Mouse (Mus musculus): ENCODE data around the gene Zfhx2. TPM values are rescaled to one million over a fixed set of nuclear protein-coding genes. Genes with fewer than 3 reads are reported as not detected.

The Zfhx2 gene
- total RNA-seq, 1 experiment = 9.4 TPM

DNA sequence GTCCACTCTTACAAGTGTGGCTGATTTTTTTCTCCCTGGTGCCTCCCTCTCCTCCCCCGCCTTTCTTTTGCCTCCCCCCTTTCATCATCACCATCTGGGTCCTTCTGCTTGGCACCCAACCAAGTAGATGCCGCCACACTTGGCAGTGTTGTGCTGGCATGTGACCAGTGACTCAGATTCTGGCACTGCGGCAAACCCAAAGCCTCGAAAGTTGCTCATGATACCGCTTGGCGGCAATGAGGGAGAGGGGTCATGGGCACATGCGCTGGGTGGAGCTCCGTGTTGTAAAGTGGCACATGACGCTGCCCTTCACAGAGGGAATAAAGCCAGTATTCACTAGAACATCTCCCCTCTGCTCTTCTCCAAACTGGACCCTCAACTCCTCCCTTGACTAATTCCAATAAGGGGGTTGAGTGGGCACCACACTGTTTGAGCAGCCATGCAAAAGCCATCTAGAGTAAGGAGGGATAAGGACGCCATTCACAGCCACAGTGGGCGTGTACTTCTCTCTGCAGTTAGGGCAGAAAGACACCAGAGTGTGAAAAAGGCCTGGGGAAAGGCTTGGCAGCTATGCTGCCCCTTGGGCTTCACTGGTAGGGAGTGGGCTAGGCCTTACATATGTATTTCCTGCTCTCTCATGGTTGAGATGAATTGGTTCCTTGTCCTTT is 36.8 kb downstream of the Zfhx2 start:
- peaks cover 7 to 9% of the 10 kb centered on the region in 2 experiments; a peak in 3 of 4 replicates for H3K4me1 ChIP-seq (ENCODE audit: control insufficient read depth in 2 of 2, insufficient read depth in 2 of 2, low read length in 2 of 2, poor library complexity in 1 of 2)
- H3K27ac ChIP-seq (ENCODE audit: insufficient read depth, low read depth, low read length, poor library complexity, severe bottlenecking) = no peak overlapping the region
- TF ChIP-seq HCFC1 (IDR thresholded peaks at IDR 0.05; ENCODE audit: borderline replicate concordance, insufficient read depth, low read length) (no peak), CHD2 (IDR thresholded peaks at IDR 0.05; ENCODE audit: low read depth, low read length) (no peak), MAFK (IDR thresholded peaks at IDR 0.05; ENCODE audit: insufficient read depth, low read depth, low read length) (no peak), ZC3H11A (IDR thresholded peaks at IDR 0.05; ENCODE audit: borderline replicate concordance, low read depth, low read length) (no peak), ZNF384 (IDR thresholded peaks at IDR 0.05; ENCODE audit: low read depth, low read length) (no peak)
- H3K9ac ChIP-seq (ENCODE audit: insufficient read depth, low read depth, low read length, poor library complexity, severe bottlenecking) = no peak overlapping the region
- no peak for DNase-seq (ENCODE audit: low read depth, low spot score)
- no peaks in the 10 kb centered on the region for H3K36me3 ChIP-seq (ENCODE audit: control insufficient read depth, insufficient read depth, low read length, poor library complexity, severe bottlenecking)
- no peak overlapping the region for H3K4me3 ChIP-seq (ENCODE audit: insufficient read depth in 1 of 2, low read depth in 1 of 2, low read length in 2 of 2, poor library complexity in 1 of 2, severe bottlenecking in 1 of 2)
- H3K9me3 ChIP-seq (ENCODE audit: control insufficient read depth, insufficient read depth, low read depth, low read length) = no peaks in the 10 kb centered on the region
- in situ Hi-C loops (cut with MboI; ENCODE audit: low sequenced_read_pairs in 2 of 2, unreplicated experiment in 2 of 2) = no loop called here

DNA sequence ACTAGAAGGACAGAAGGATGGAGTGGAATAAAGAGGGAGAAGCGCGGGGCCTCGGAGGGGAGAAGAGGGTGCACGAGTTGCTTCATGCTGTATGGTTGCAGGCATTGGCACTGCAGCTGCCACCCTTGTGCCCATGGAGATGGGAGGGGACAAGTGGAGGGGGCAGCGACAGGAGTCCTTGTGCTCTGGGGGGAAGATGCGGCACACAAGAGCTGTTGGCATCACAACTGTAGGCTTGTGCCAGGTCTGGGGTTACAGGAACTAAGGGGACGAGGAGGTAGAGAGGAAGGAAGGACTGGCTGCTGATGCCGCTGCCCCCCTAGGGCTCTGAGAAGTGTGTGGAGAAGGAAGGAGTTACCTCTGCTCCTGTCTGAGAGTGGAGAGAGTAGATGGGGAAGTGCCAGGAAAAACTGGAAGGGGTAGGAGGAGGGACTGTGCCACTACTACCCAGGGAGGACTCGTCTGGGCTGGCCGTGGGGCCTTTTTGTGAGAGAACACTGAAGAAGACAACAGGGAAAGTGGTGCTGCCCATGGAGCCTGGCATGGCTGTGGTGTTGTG is 37.9 kb downstream of the Zfhx2 start:
- no peak overlapping the region for H3K4me3 ChIP-seq (ENCODE audit: insufficient read depth in 1 of 2, low read depth in 1 of 2, low read length in 2 of 2, poor library complexity in 1 of 2, severe bottlenecking in 1 of 2)
- H3K36me3 ChIP-seq (ENCODE audit: control insufficient read depth, insufficient read depth, low read length, poor library complexity, severe bottlenecking) = no peaks in the 10 kb centered on the region
- no peak for DNase-seq (ENCODE audit: low read depth, low spot score)
- in situ Hi-C loops (cut with MboI; ENCODE audit: low sequenced_read_pairs in 2 of 2, unreplicated experiment in 2 of 2) = no loop called here
- no peak for TF ChIP-seq CHD2 (IDR thresholded peaks at IDR 0.05; ENCODE audit: low read depth, low read length)
- no peak for TF ChIP-seq ZC3H11A (IDR thresholded peaks at IDR 0.05; ENCODE audit: borderline replicate concordance, low read depth, low read length)
- no peak for TF ChIP-seq MAFK (IDR thresholded peaks at IDR 0.05; ENCODE audit: insufficient read depth, low read depth, low read length)
- no peak for TF ChIP-seq ZNF384 (IDR thresholded peaks at IDR 0.05; ENCODE audit: low read depth, low read length)
- TF ChIP-seq HCFC1 (IDR thresholded peaks at IDR 0.05; ENCODE audit: borderline replicate concordance, insufficient read depth, low read length) = no peak
- no peak overlapping the region for H3K9ac ChIP-seq (ENCODE audit: insufficient read depth, low read depth, low read length, poor library complexity, severe bottlenecking)
- peaks cover 5 to 7% of the 10 kb centered on the region in 2 experiments; a peak in 2 of 4 replicates for H3K4me1 ChIP-seq (ENCODE audit: control insufficient read depth in 2 of 2, insufficient read depth in 2 of 2, low read length in 2 of 2, poor library complexity in 1 of 2)
- H3K27ac ChIP-seq (ENCODE audit: insufficient read depth, low read depth, low read length, poor library complexity, severe bottlenecking) = no peak overlapping the region
- no peaks in the 10 kb centered on the region for H3K9me3 ChIP-seq (ENCODE audit: control insufficient read depth, insufficient read depth, low read depth, low read length)

DNA sequence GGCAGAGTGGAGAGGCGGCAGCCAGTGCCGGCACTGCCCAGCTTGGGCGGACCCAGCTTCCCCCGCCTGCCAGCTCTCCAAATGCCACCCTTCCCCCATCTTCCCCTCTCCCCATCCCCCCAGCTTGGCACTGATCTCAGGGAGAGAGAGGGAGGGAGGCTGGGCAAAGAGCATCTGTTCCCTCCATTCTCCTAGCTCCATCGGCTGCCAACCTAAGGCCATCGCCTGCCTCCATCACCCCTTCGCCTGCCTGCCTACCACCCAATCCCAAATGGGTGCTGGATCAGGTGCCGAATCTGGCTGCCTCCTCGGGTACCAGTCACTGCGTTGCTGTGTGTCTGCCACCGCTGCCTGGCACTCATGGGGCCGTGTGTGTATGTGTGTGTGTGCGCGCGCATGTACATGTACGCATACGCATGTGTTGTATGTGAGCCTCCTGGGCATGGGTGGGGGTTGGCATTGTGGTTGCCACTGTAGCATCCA is 38.4 kb downstream of the Zfhx2 start:
- Histone ChIP-seq H3K9ac (ENCODE audit: insufficient read depth, low read depth, low read length, poor library complexity, severe bottlenecking) (no peak overlapping the region), H3K4me3 (ENCODE audit: insufficient read depth in 1 of 2, low read depth in 1 of 2, low read length in 2 of 2, poor library complexity in 1 of 2, severe bottlenecking in 1 of 2) (no peak overlapping the region), H3K36me3 (ENCODE audit: control insufficient read depth, insufficient read depth, low read length, poor library complexity, severe bottlenecking) (no peaks in the 10 kb centered on the region), H3K9me3 (ENCODE audit: control insufficient read depth, insufficient read depth, low read depth, low read length) (no peaks in the 10 kb centered on the region), H3K4me1 (ENCODE audit: control insufficient read depth in 2 of 2, insufficient read depth in 2 of 2, low read length in 2 of 2, poor library complexity in 1 of 2) (peaks cover 4 to 9% of the 10 kb centered on the region in 2 experiments; a peak in 1 of 4 replicates), H3K27ac (ENCODE audit: insufficient read depth, low read depth, low read length, poor library complexity, severe bottlenecking) (no peak overlapping the region)
- DNase-seq (ENCODE audit: low read depth, low spot score) = no peak
- TF ChIP-seq ZNF384 (IDR thresholded peaks at IDR 0.05; ENCODE audit: low read depth, low read length) = no peak
- TF ChIP-seq CHD2 (IDR thresholded peaks at IDR 0.05; ENCODE audit: low read depth, low read length) = no peak
- TF ChIP-seq HCFC1 (IDR thresholded peaks at IDR 0.05; ENCODE audit: borderline replicate concordance, insufficient read depth, low read length) = no peak
- no peak for TF ChIP-seq MAFK (IDR thresholded peaks at IDR 0.05; ENCODE audit: insufficient read depth, low read depth, low read length)
- TF ChIP-seq ZC3H11A (IDR thresholded peaks at IDR 0.05; ENCODE audit: borderline replicate concordance, low read depth, low read length) = no peak
- in situ Hi-C loops (cut with MboI; ENCODE audit: low sequenced_read_pairs in 2 of 2, unreplicated experiment in 2 of 2) = no loop called here

DNA sequence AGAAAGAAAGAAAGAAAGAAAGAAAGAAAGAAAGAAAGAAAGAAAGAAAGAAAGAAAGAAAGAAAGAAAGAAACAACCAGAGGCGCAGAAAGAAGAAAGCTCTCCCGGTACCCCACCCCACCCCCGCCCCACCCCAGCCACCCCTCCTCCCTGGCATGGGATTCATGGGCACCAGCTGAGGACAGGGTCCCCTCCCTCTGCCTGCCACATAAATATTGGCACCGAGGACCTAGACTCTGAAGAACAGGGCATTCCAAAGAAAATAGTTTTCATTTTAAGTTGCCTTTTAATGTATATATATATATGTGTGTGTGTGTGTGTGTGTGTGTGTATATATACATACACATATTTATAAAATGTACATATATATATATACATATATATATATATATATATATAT is 39.1 kb downstream of the Zfhx2 start:
- Histone ChIP-seq H3K4me1 (ENCODE audit: control insufficient read depth in 2 of 2, insufficient read depth in 2 of 2, low read length in 2 of 2, poor library complexity in 1 of 2) (peaks cover 5 to 11% of the 10 kb centered on the region in 2 experiments; a peak in 2 of 4 replicates), H3K27ac (ENCODE audit: insufficient read depth, low read depth, low read length, poor library complexity, severe bottlenecking) (no peak overlapping the region), H3K4me3 (ENCODE audit: insufficient read depth in 1 of 2, low read depth in 1 of 2, low read length in 2 of 2, poor library complexity in 1 of 2, severe bottlenecking in 1 of 2) (no peak overlapping the region), H3K9ac (ENCODE audit: insufficient read depth, low read depth, low read length, poor library complexity, severe bottlenecking) (no peak overlapping the region), H3K36me3 (ENCODE audit: control insufficient read depth, insufficient read depth, low read length, poor library complexity, severe bottlenecking) (no peaks in the 10 kb centered on the region), H3K9me3 (ENCODE audit: control insufficient read depth, insufficient read depth, low read depth, low read length) (no peaks in the 10 kb centered on the region)
- in situ Hi-C loops (cut with MboI; ENCODE audit: low sequenced_read_pairs in 2 of 2, unreplicated experiment in 2 of 2) = no loop called here
- no peak for DNase-seq (ENCODE audit: low read depth, low spot score)
- TF ChIP-seq ZC3H11A (IDR thresholded peaks at IDR 0.05; ENCODE audit: borderline replicate concordance, low read depth, low read length) = no peak

Data from ES-E14 (cell line).